Comparison of ENCODE assay signal across 23 mouse cellular contexts in genomic region chr3:9543463-9543862, GRCm38 (mm10).
DNase-seq lines count a peak whose midpoint lies in the region; ATAC-seq and TF ChIP-seq lines count a peak whose summit lies in the region.
"Had no signal": no experiment of that assay in that cellular context is flagged by ENCODE, and none has a peak within 500 bp of the region (broad histone marks: within the 10 kb centered on the region; RNA-seq: fewer than 3 reads in every experiment).

No protein-coding gene starts in this region.

- no peak for ATAC-seq in forebrain, postnatal 0 days
- ATAC-seq in forebrain, embryonic 11.5 days (replicated peaks; ENCODE audit: low FRiP score) = no peak
- peak; percentile 21; the same call in 1 of the 2 replicates for ATAC-seq in hindbrain, embryonic 16.5 days
- ATAC-seq in hindbrain, embryonic 14.5 days (ENCODE audit: low FRiP score) = no peak
- ATAC-seq in midbrain, embryonic 16.5 days = no peak
- peak; percentile 30; the same call in 1 of the 2 replicates for ATAC-seq in limb, embryonic 14.5 days (ENCODE audit: low FRiP score, low read depth)
- ATAC-seq: activated CD4-positive, CD25-positive, alpha-beta regulatory T cell, adult 4 months; inflammation-experienced regulatory T-cells, adult 6 months; Patski had no signal

- H3K9ac ChIP-seq in forebrain, postnatal 0 days = no peak overlapping the region
- H3K9ac ChIP-seq in forebrain, embryonic 11.5 days (ENCODE audit: low read length) = no peak overlapping the region
- no peak overlapping the region for H3K9ac ChIP-seq in hindbrain, embryonic 16.5 days (ENCODE audit: low read depth, low read length)
- no peak overlapping the region for H3K9ac ChIP-seq in hindbrain, embryonic 14.5 days
- H3K9ac ChIP-seq in midbrain, embryonic 16.5 days (ENCODE audit: low read depth, low read length) = no peak overlapping the region
- H3K9ac ChIP-seq in limb, embryonic 14.5 days (ENCODE audit: low read depth, low read length, severe bottlenecking) = no peak overlapping the region
- H3K9ac ChIP-seq: forebrain, embryonic 12.5 days; hindbrain, embryonic 15.5 days had no signal

- no peaks in the 10 kb centered on the region for H3K9me3 ChIP-seq in forebrain, postnatal 0 days (ENCODE audit: low read length)
- no peaks in the 10 kb centered on the region for H3K9me3 ChIP-seq in forebrain, embryonic 11.5 days (ENCODE audit: control insufficient read depth, low read length)
- no peaks in the 10 kb centered on the region for H3K9me3 ChIP-seq in hindbrain, embryonic 16.5 days (ENCODE audit: control insufficient read depth, low read length)
- peaks cover 5% of the 10 kb centered on the region; the same call in 1 of the 2 replicates for H3K9me3 ChIP-seq in hindbrain, embryonic 14.5 days (ENCODE audit: control insufficient read depth, low read length)
- 0 out of 2 replicates have a peak, but pooled peaks cover 4% of the 10 kb centered on the region for H3K9me3 ChIP-seq in midbrain, embryonic 10.5 days (replicated peaks)
- no peaks in the 10 kb centered on the region; the same call in 1 of the 2 replicates for H3K9me3 ChIP-seq in midbrain, embryonic 16.5 days (replicated peaks; ENCODE audit: control insufficient read depth, low read length, poor library complexity, severe bottlenecking)
- no peaks in the 10 kb centered on the region for H3K9me3 ChIP-seq in limb, embryonic 14.5 days (ENCODE audit: control insufficient read depth, low read length)
- H3K9me3 ChIP-seq: forebrain, embryonic 12.5 days; heart, embryonic 10.5 days; hindbrain, embryonic 15.5 days had no signal

- H3K4me1 ChIP-seq in forebrain, postnatal 0 days (ENCODE audit: insufficient read depth) = peaks cover 11% of the 10 kb centered on the region; the same call in 1 of the 2 replicates
- H3K4me1 ChIP-seq in forebrain, embryonic 11.5 days (replicated peaks; ENCODE audit: control insufficient read depth, insufficient read depth, low read length) = no peaks in the 10 kb centered on the region
- H3K4me1 ChIP-seq in hindbrain, embryonic 16.5 days (ENCODE audit: control insufficient read depth, insufficient read depth, low read depth, low read length) = peaks cover 5% of the 10 kb centered on the region
- H3K4me1 ChIP-seq in hindbrain, embryonic 14.5 days (replicated peaks; ENCODE audit: control insufficient read depth, insufficient read depth, low read length) = peaks cover 13% of the 10 kb centered on the region
- H3K4me1 ChIP-seq in midbrain, embryonic 10.5 days = peaks cover 62% of the 10 kb centered on the region
- H3K4me1 ChIP-seq in midbrain, embryonic 16.5 days (ENCODE audit: control insufficient read depth, insufficient read depth, low read length) = peaks cover 11% of the 10 kb centered on the region
- H3K4me1 ChIP-seq in limb, embryonic 14.5 days (ENCODE audit: control insufficient read depth, insufficient read depth, low read length) = peaks cover 8% of the 10 kb centered on the region; the same call in 1 of the 2 replicates

- H3K27ac ChIP-seq in forebrain, postnatal 0 days (ENCODE audit: low read depth, low read length) = 0 out of 2 replicates have a peak overlapping the region, but pooled peaks have one; percentile 29
- no peak overlapping the region for H3K27ac ChIP-seq in forebrain, embryonic 11.5 days (ENCODE audit: low read depth, low read length)
- no peak overlapping the region for H3K27ac ChIP-seq in hindbrain, embryonic 16.5 days (ENCODE audit: low read depth, low read length)
- no peak overlapping the region; the same call in 1 of the 2 replicates for H3K27ac ChIP-seq in hindbrain, embryonic 14.5 days
- H3K27ac ChIP-seq in midbrain, embryonic 10.5 days (replicated peaks) = 0 out of 2 replicates have a peak overlapping the region, but pooled peaks have one; percentile 56
- no peak overlapping the region for H3K27ac ChIP-seq in midbrain, embryonic 16.5 days (ENCODE audit: low read length)
- H3K27ac ChIP-seq in limb, embryonic 14.5 days (replicated peaks; ENCODE audit: low read depth, low read length) = no peak overlapping the region
- H3K27ac ChIP-seq: forebrain, embryonic 12.5 days; heart, embryonic 10.5 days; hindbrain, embryonic 15.5 days had no signal

- 59% methylated on average over 4 of the region's 4 CpGs for WGBS in forebrain, postnatal 0 days
- 76% methylated on average over 4 of the region's 4 CpGs for WGBS in forebrain, embryonic 11.5 days
- 58% methylated on average over 4 of the region's 4 CpGs for WGBS in hindbrain, embryonic 16.5 days
- WGBS in hindbrain, embryonic 14.5 days = 71% methylated on average over 4 of the region's 4 CpGs
- 84% methylated on average over 4 of the region's 4 CpGs for WGBS in midbrain, embryonic 10.5 days
- whole genome bisulfite sequencing in midbrain, embryonic 16.5 days = 69% methylated on average over 4 of the region's 4 CpGs
- 54% methylated on average over 4 of the region's 4 CpGs for WGBS in limb, embryonic 14.5 days

- TF ChIP-seq POLR2A in limb, embryonic 14.5 days (IDR thresholded peaks at IDR 0.05; ENCODE audit: borderline replicate concordance, extremely low read depth, insufficient read depth, insufficient read length) = no peak

- H3K4me3 ChIP-seq in forebrain, postnatal 0 days (ENCODE audit: low read depth, low read length) = no peak overlapping the region
- no peak overlapping the region for H3K4me3 ChIP-seq in forebrain, embryonic 11.5 days (ENCODE audit: low read depth, low read length)
- H3K4me3 ChIP-seq in hindbrain, embryonic 16.5 days (ENCODE audit: low read length) = no peak overlapping the region
- no peak overlapping the region for H3K4me3 ChIP-seq in hindbrain, embryonic 14.5 days (replicated peaks; ENCODE audit: low read length)
- H3K4me3 ChIP-seq in midbrain, embryonic 10.5 days = no peak overlapping the region
- H3K4me3 ChIP-seq in midbrain, embryonic 16.5 days (ENCODE audit: low read depth, low read length) = no peak overlapping the region
- no peak overlapping the region for H3K4me3 ChIP-seq in limb, embryonic 14.5 days (replicated peaks; ENCODE audit: low read length)
- H3K4me3 ChIP-seq: forebrain, embryonic 12.5 days; heart, embryonic 10.5 days; hindbrain, embryonic 15.5 days had no signal

- H3K27me3 ChIP-seq in forebrain, postnatal 0 days (ENCODE audit: insufficient read depth, low read length) = no peaks in the 10 kb centered on the region
- H3K27me3 ChIP-seq in forebrain, embryonic 11.5 days (ENCODE audit: control insufficient read depth, insufficient read depth, low read length) = no peaks in the 10 kb centered on the region
- H3K27me3 ChIP-seq in hindbrain, embryonic 16.5 days (replicated peaks; ENCODE audit: control insufficient read depth, insufficient read depth, low read length) = no peaks in the 10 kb centered on the region
- H3K27me3 ChIP-seq in hindbrain, embryonic 14.5 days (ENCODE audit: control insufficient read depth, insufficient read depth, low read length) = no peaks in the 10 kb centered on the region
- H3K27me3 ChIP-seq in midbrain, embryonic 10.5 days (ENCODE audit: low read depth, poor library complexity, severe bottlenecking) = no peaks in the 10 kb centered on the region
- no peaks in the 10 kb centered on the region for H3K27me3 ChIP-seq in midbrain, embryonic 16.5 days (ENCODE audit: control insufficient read depth, insufficient read depth, low read depth, low read length)
- no peaks in the 10 kb centered on the region for H3K27me3 ChIP-seq in limb, embryonic 14.5 days (ENCODE audit: control insufficient read depth, insufficient read depth, low read length)
- H3K27me3 ChIP-seq: CH12.LX; forebrain, embryonic 12.5 days; hindbrain, embryonic 15.5 days; Patski had no signal

- H3K36me3 ChIP-seq in forebrain, postnatal 0 days (ENCODE audit: insufficient read depth) = no peaks in the 10 kb centered on the region
- H3K36me3 ChIP-seq in forebrain, embryonic 11.5 days (ENCODE audit: control insufficient read depth, insufficient read depth, low read length) = no peaks in the 10 kb centered on the region
- no peaks in the 10 kb centered on the region for H3K36me3 ChIP-seq in hindbrain, embryonic 16.5 days (ENCODE audit: control insufficient read depth, insufficient read depth, low read length)
- H3K36me3 ChIP-seq in hindbrain, embryonic 14.5 days (replicated peaks; ENCODE audit: control insufficient read depth, insufficient read depth) = no peaks in the 10 kb centered on the region
- no peaks in the 10 kb centered on the region for H3K36me3 ChIP-seq in midbrain, embryonic 10.5 days
- H3K36me3 ChIP-seq in midbrain, embryonic 16.5 days (ENCODE audit: control insufficient read depth, insufficient read depth, low read length) = no peaks in the 10 kb centered on the region
- H3K36me3 ChIP-seq in limb, embryonic 14.5 days (ENCODE audit: control insufficient read depth, insufficient read depth, low read length) = no peaks in the 10 kb centered on the region
- H3K36me3 ChIP-seq: forebrain, embryonic 12.5 days; heart, embryonic 10.5 days; hindbrain, embryonic 15.5 days had no signal

- no peak for DNase-seq in forebrain, postnatal 0 days
- no peak for DNase-seq in forebrain, embryonic 11.5 days (ENCODE audit: low spot score)
- DNase-seq in hindbrain, embryonic 14.5 days (ENCODE audit: low spot score) = no peak
- DNase-seq in midbrain, embryonic 10.5 days (ENCODE audit: low spot score) = no peak
- DNase-seq in limb, embryonic 14.5 days (ENCODE audit: low spot score) = no peak
- no peak for DNase-seq in gastrocnemius, adult 18-20 months (ENCODE audit: low spot score)
- DNase-seq: adrenal gland, postnatal 25 days; cerebellum, adult 2 months; cerebellum, postnatal 10 days; gastrocnemius, postnatal 10 days; heart, adult 18-20 months; heart, postnatal 10 days; heart, postnatal 4 days; kidney, adult 18-20 months had no signal

- TF ChIP-seq CTCF in forebrain, postnatal 0 days (IDR thresholded peaks at IDR 0.05; ENCODE audit: low read depth) = no peak

- no peak overlapping the region for H3K4me2 ChIP-seq in forebrain, postnatal 0 days (ENCODE audit: low read depth)
- no peak overlapping the region for H3K4me2 ChIP-seq in forebrain, embryonic 11.5 days (ENCODE audit: low read depth, low read length, severe bottlenecking)
- no peak overlapping the region for H3K4me2 ChIP-seq in hindbrain, embryonic 16.5 days (ENCODE audit: low read length)
- H3K4me2 ChIP-seq in hindbrain, embryonic 14.5 days (replicated peaks) = no peak overlapping the region
- H3K4me2 ChIP-seq in midbrain, embryonic 16.5 days (ENCODE audit: low read length) = no peak overlapping the region
- no peak overlapping the region for H3K4me2 ChIP-seq in limb, embryonic 14.5 days (replicated peaks; ENCODE audit: low read depth, low read length, severe bottlenecking)
- H3K4me2 ChIP-seq: forebrain, embryonic 12.5 days; hindbrain, embryonic 15.5 days had no signal

Comparison
In these comparisons a context has a peak if more than half of its experiments do, and no peak if none do; other contexts are left out.
1. ATAC-seq: peak in hindbrain, embryonic 16.5 days (single experiment) and limb, embryonic 14.5 days (single experiment); none in forebrain, postnatal 0 days (single experiment), forebrain, embryonic 11.5 days (single experiment), hindbrain, embryonic 14.5 days (single experiment) and midbrain, embryonic 16.5 days (single experiment).
2. H3K27ac ChIP-seq: peak in forebrain, postnatal 0 days (single experiment) and midbrain, embryonic 10.5 days (single experiment); none in forebrain, embryonic 11.5 days (single experiment), hindbrain, embryonic 16.5 days (single experiment), hindbrain, embryonic 14.5 days (single experiment), midbrain, embryonic 16.5 days (single experiment) and limb, embryonic 14.5 days (single experiment).